Mouse (Mus musculus): ENCODE data around the gene Ppp4r3a.

Gene Ppp4r3a

DNA sequence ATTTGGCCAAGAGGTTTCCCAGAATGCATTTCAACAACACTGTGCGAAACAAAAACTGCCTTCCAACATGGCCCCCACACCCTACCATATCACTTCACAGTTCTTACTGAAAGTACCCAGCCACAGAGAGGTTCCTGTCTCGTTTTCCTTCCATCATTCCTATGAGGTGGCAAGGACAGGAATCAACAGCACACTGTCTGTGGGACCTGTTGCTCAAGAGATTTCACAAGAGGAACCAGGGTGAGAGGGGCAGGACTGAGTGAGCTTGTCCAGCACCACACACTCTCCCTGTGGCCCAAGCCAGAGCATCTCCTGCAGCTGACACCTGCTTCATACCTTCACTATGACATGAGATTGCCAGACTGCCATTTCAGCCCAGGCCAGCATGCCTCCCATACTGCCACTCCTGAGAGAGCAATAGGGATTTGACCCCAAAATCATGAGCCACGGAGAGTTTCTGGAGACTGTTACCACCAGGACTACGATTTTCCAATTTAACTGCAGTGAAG, 93.7 kb downstream of the Ppp4r3a start:
- 64% methylated on average over 4 of the region's 4 CpGs for WGBS
